Mouse (Mus musculus): ENCODE results near the gene Dpy30. TPM values are rescaled to one million over a fixed set of nuclear protein-coding genes. Genes with fewer than 3 reads are reported as not detected.

Dpy30 gene
- polyA plus RNA-seq, 1 experiment from 2014 or later, result 198 TPM

Other genes starting within 250 kb of the Dpy30 start
- gene Memo1, start 28.4 kb downstream of the Dpy30 start, polyA plus RNA-seq (2015; fragmentation: Nextera tagmentation; extraction: Ambion mirVana), result 108 and 111 TPM in 2 replicates
- gene Spast, start 15.0 kb upstream of the Dpy30 start, polyA plus RNA-seq (2015; fragmentation: Nextera tagmentation; extraction: Ambion mirVana), result 6.2 and 6.4 TPM in 2 replicates
- 20.4 and 20.8 TPM in 2 replicates for gene Slc30a6, start 71.7 kb upstream of the Dpy30 start, polyA plus RNA-seq (2015; fragmentation: Nextera tagmentation; extraction: Ambion mirVana)
- gene Nlrc4, start 135.2 kb upstream of the Dpy30 start, polyA plus RNA-seq (2015; fragmentation: Nextera tagmentation; extraction: Ambion mirVana), result 0.20 and 0.32 TPM in 2 replicates
- 62.4 and 77.0 TPM in 2 replicates for gene Yipf4, start 165.5 kb upstream of the Dpy30 start, polyA plus RNA-seq (2015; fragmentation: Nextera tagmentation; extraction: Ambion mirVana)
- gene Birc6, start 204.4 kb upstream of the Dpy30 start, polyA plus RNA-seq (2015; fragmentation: Nextera tagmentation; extraction: Ambion mirVana), result 38.1 and 43.0 TPM in 2 replicates